Mouse (Mus musculus) CH12.LX (cell line): Measurements from ENCODE around the gene Ncl. TPM values are rescaled to one million over a fixed set of nuclear protein-coding genes. Genes with fewer than 3 reads are reported as not detected.

ENCODE experiments used
- DNase-seq: peaks from one replicate; pipeline ENCODE4 v3.0.0-alpha.2; 2013; ENCODE audit errors: extremely low read depth
- H3K27ac ChIP-seq: 2 replicates; pipeline ENCODE4 v1.5.1; 2012; ENCODE audit warnings: low read depth, mild to moderate bottlenecking, control low read depth, moderate library complexity; ENCODE audit not compliant: insufficient read depth
- H3K27me3 ChIP-seq: replicated peaks from 2 replicates; pipeline ENCODE3; 2012; ENCODE audit warnings: inconsistent platforms
- H3K36me3 ChIP-seq, 2 experiments: replicated peaks in 1 of 2; 2 replicates each; pipeline versions ENCODE3 to v1.6.1; 2012; ENCODE audit warnings: inconsistent platforms in 1 of 2, low read length in 1 of 2, mild to moderate bottlenecking in 1 of 2, mixed read lengths in 1 of 2, moderate library complexity in 1 of 2; ENCODE audit not compliant: control insufficient read depth in 1 of 2, insufficient read depth in 1 of 2
- H3K4me1 ChIP-seq, 2 experiments: 2 replicates each; pipeline ENCODE4 v1.6.1; 2012; ENCODE audit warnings: inconsistent platforms in 1 of 2, moderate library complexity in 1 of 2; ENCODE audit not compliant: insufficient read depth in 2 of 2, control insufficient read depth in 1 of 2
- H3K4me2 ChIP-seq: 2 replicates; pipeline ENCODE4 v1.6.1; 2012; ENCODE audit warnings: low read depth, mild to moderate bottlenecking, control low read depth; ENCODE audit not compliant: poor library complexity, insufficient read depth, severe bottlenecking
- H3K4me3 ChIP-seq, 3 experiments: fragments of 150-350 bp in 1 of 3; sonication (generic) in 1 of 3; replicated peaks in 1 of 3; 2 replicates each; pipeline versions ENCODE3 to v1.5.1; 2011 to 2012; ENCODE audit warnings: low read depth in 2 of 3, low read length in 2 of 3, mild to moderate bottlenecking in 2 of 3, moderate library complexity in 2 of 3, control low read depth in 1 of 3, improper control_type of control experiment in 1 of 3, inconsistent platforms in 1 of 3, mixed read lengths in 1 of 3; ENCODE audit not compliant: poor library complexity in 1 of 3
- H3K79me2 ChIP-seq: replicated peaks from 2 replicates; pipeline ENCODE4 v1.6.1; 2012; ENCODE audit warnings: mild to moderate bottlenecking, moderate library complexity; ENCODE audit not compliant: control insufficient read depth, poor library complexity, insufficient read depth, severe bottlenecking; ENCODE audit errors: extremely low read depth
- H3K9ac ChIP-seq: 2 replicates; pipeline ENCODE4 v1.6.1; 2012; ENCODE audit warnings: low read depth, mild to moderate bottlenecking, control low read depth, moderate library complexity; ENCODE audit not compliant: insufficient read depth
- H3K9me3 ChIP-seq: replicated peaks from 2 replicates; pipeline ENCODE3; 2012; ENCODE audit warnings: low read length, inconsistent platforms, mixed read lengths
- CTCF ChIP-seq, 2 experiments: IDR thresholded peaks in 1 of 2; conservative IDR thresholded peaks in 1 of 2; 2 replicates each; pipeline ENCODE4 v1.5.1; 2011 to 2012; ENCODE audit warnings: low read depth in 2 of 2, low read length in 2 of 2, improper control_type of control experiment in 1 of 2, inconsistent platforms in 1 of 2, mild to moderate bottlenecking in 1 of 2, moderate library complexity in 1 of 2
- E2F4 ChIP-seq: IDR thresholded peaks from 2 replicates; pipeline ENCODE4 v1.6.1; 2011; ENCODE audit warnings: low read depth, low read length, improper control_type of control experiment; ENCODE audit not compliant: insufficient replicate concordance
- EP300 ChIP-seq: IDR thresholded peaks from 2 replicates; pipeline ENCODE4 v1.6.1; 2011; ENCODE audit warnings: low read length, improper control_type of control experiment
- ETS1 ChIP-seq: conservative IDR thresholded peaks from 2 replicates; pipeline ENCODE4 v1.6.1; 2012; ENCODE audit warnings: low read depth, mild to moderate bottlenecking, inconsistent platforms, low read length, improper control_type of control experiment, moderate library complexity
- GABPA ChIP-seq: IDR thresholded peaks from 2 replicates; pipeline ENCODE4 v1.6.1; 2012; ENCODE audit warnings: low read depth, low read length, improper control_type of control experiment, inconsistent platforms; ENCODE audit not compliant: insufficient replicate concordance
- HCFC1 ChIP-seq: IDR thresholded peaks from 2 replicates; pipeline ENCODE4 v1.6.1; 2012; ENCODE audit warnings: low read depth, mild to moderate bottlenecking, inconsistent platforms, low read length, improper control_type of control experiment
- IRF4 ChIP-seq: IDR thresholded peaks from 2 replicates; pipeline ENCODE4 v1.6.1; 2014; ENCODE audit warnings: low read depth, mild to moderate bottlenecking, inconsistent platforms, low read length, improper control_type of control experiment
- JUN ChIP-seq: IDR thresholded peaks from 2 replicates; pipeline ENCODE4 v1.6.1; 2011; ENCODE audit warnings: low read depth, mild to moderate bottlenecking, low read length, improper control_type of control experiment, moderate library complexity; ENCODE audit not compliant: insufficient read depth
- MAX ChIP-seq: IDR thresholded peaks from 2 replicates; pipeline ENCODE4 v1.6.1; 2011; ENCODE audit warnings: low read length, improper control_type of control experiment
- MAZ ChIP-seq: IDR thresholded peaks from 2 replicates; pipeline ENCODE4 v1.6.1; 2012; ENCODE audit warnings: low read depth, mild to moderate bottlenecking, inconsistent platforms, low read length, improper control_type of control experiment, moderate library complexity
- NELFE ChIP-seq: IDR thresholded peaks from 2 replicates; pipeline ENCODE4 v1.6.1; 2011; ENCODE audit warnings: low read depth, low read length, improper control_type of control experiment
- NRF1 ChIP-seq: IDR thresholded peaks from 2 replicates; pipeline ENCODE4 v1.6.1; 2014; ENCODE audit warnings: low read depth, mild to moderate bottlenecking, inconsistent platforms, low read length, improper control_type of control experiment, moderate library complexity
- PAX5 ChIP-seq: IDR thresholded peaks from 2 replicates; pipeline ENCODE4 v1.6.1; 2012; ENCODE audit warnings: low read length, inconsistent platforms, mixed read lengths
- POLR2AphosphoS2 ChIP-seq: IDR thresholded peaks from 2 replicates; pipeline ENCODE4 v1.6.1; 2011; ENCODE audit warnings: low read depth, low read length, improper control_type of control experiment
- SMC3 ChIP-seq: IDR thresholded peaks from 2 replicates; pipeline ENCODE4 v1.6.1; 2011; ENCODE audit warnings: low read depth, low read length, improper control_type of control experiment
- TCF12 ChIP-seq: IDR thresholded peaks from 2 replicates; pipeline ENCODE4 v1.6.1; 2014; ENCODE audit warnings: low read depth, mild to moderate bottlenecking, inconsistent platforms, low read length, improper control_type of control experiment
- UBTF ChIP-seq: IDR thresholded peaks from 2 replicates; pipeline ENCODE4 v1.6.1; 2012; ENCODE audit warnings: low read depth, mild to moderate bottlenecking, inconsistent platforms, low read length, improper control_type of control experiment, moderate library complexity
- USF2 ChIP-seq: conservative IDR thresholded peaks from 2 replicates; pipeline ENCODE4 v1.6.1; 2011; ENCODE audit warnings: low read depth, low read length, improper control_type of control experiment
- ZKSCAN1 ChIP-seq: IDR thresholded peaks from 2 replicates; pipeline ENCODE4 v1.6.1; 2012; ENCODE audit warnings: low read depth, inconsistent platforms, low read length, improper control_type of control experiment, borderline replicate concordance
- dilution Hi-C: fragments of 300-500 bp; cut with MboI; formaldehyde crosslinking; loops from 2 replicates; pipeline ENCODE4 v1.14.3; 2020; ENCODE audit warnings: low sequenced_read_pairs; ENCODE audit not compliant: extremely low pct_unique_long_range_greater_than_20kb, extremely low pct_ligation_motif_present
- in situ Hi-C: fragments of 300-500 bp; cut with MboI; formaldehyde crosslinking; loops from 3 replicates; pipeline ENCODE4 v1.14.3; 2019; ENCODE audit warnings: low sequenced_read_pairs, low pct_ligation_motif_present, low pct_unique_long_range_greater_than_20kb, mixed read lengths
- polyA plus RNA-seq: library from polyadenylated mRNA; unstranded; fragments of >175 nt; gene quantifications from 2 replicates; pipeline ENCODE4 v1.2.1, GENCODE M21; 2012; ENCODE audit warnings: low read depth; ENCODE audit not compliant: insufficient read length
- total RNA-seq, 2 experiments: library from RNA; depleted of rRNA; stranded (reverse); fragments of 300-350 nt in 1 of 2; fragments of >200 nt in 1 of 2; gene quantifications; 2 replicates each; pipeline ENCODE4 v1.2.3; 2012 to 2014

The Ncl gene
- total and polyA plus RNA-seq, 3 experiments, result 184 to 2,617 (median 359) TPM

GRCm38 (mm10) chr1:86406914-86407313 lies 47.7 kb upstream of the Ncl start:
- DNase-seq, result no peak
- dilution Hi-C loops (no loop called here), in situ Hi-C loops (no loop called here)
- no peaks in the 10 kb centered on the region for H3K79me2 ChIP-seq
- no peaks in the 10 kb centered on the region for H3K27me3 ChIP-seq
- H3K9ac ChIP-seq, result no peak overlapping the region
- TF ChIP-seq ZKSCAN1, result no peak
- TF ChIP-seq ETS1, result no peak
- no peak for TF ChIP-seq POLR2AphosphoS2
- no peak for TF ChIP-seq JUN
- no peak overlapping the region for H3K27ac ChIP-seq
- H3K4me3 ChIP-seq, result no peak overlapping the region
- no peak overlapping the region for H3K4me2 ChIP-seq
- H3K9me3 ChIP-seq, result peaks cover 3% of the 10 kb centered on the region
- H3K4me1 ChIP-seq, result peaks cover 4 to 10% of the 10 kb centered on the region in 2 experiments; a peak in 3 of 4 replicates
- no peaks in the 10 kb centered on the region for H3K36me3 ChIP-seq

GRCm38 (mm10) chr1:86406313-86406712 lies 47.1 kb upstream of the Ncl start:
- Histone ChIP-seq H3K9me3 (peaks cover 3% of the 10 kb centered on the region), H3K27ac (no peak overlapping the region), H3K4me3 (no peak overlapping the region), H3K36me3 (no peaks in the 10 kb centered on the region), H3K4me1 (peaks cover 4 to 10% of the 10 kb centered on the region in 2 experiments; a peak in 3 of 4 replicates), H3K9ac (no peak overlapping the region), H3K4me2 (no peak overlapping the region), H3K79me2 (no peaks in the 10 kb centered on the region), H3K27me3 (no peaks in the 10 kb centered on the region)
- no peak for DNase-seq
- dilution Hi-C loops (no loop called here), in situ Hi-C loops (no loop called here)
- TF ChIP-seq USF2, result no peak
- TF ChIP-seq NELFE, result no peak
- no peak for TF ChIP-seq MAZ
- TF ChIP-seq TCF12, result no peak
- TF ChIP-seq EP300, result no peak
- TF ChIP-seq HCFC1, result no peak
- TF ChIP-seq GABPA, result no peak
- TF ChIP-seq NRF1, result no peak
- TF ChIP-seq CTCF (conservative IDR thresholded peaks at IDR 0.05 in 1 of 2, IDR thresholded peaks at IDR 0.05 in 1 of 2; ENCODE audit: low read depth in 2 of 2, low read length in 2 of 2), result no peak
- no peak for TF ChIP-seq UBTF
- no peak for TF ChIP-seq MAX
- no peak for TF ChIP-seq SMC3
- TF ChIP-seq IRF4, result no peak
- no peak for TF ChIP-seq ETS1
- no peak for TF ChIP-seq PAX5
- no peak for TF ChIP-seq E2F4
